Mouse (Mus musculus) fibroblast of lung, adult 2 months (primary cell): ENCODE measurements at regions not wholly inside any gene's neighbourhood (a gene's known extent, or its start where the extent isn't known, plus 50 kb on each side); places are given as distances from the start of the nearest gene placed in this dataset.

Experiments
- DNase-seq: peaks from one replicate; pipeline ENCODE4 v3.0.0-alpha.2; 2011; ENCODE audit warnings: low read depth

- no peak for DNase-seq
These were observed 442.0 kb downstream of the Defb40 start for GRCm38 (mm10) chr8:18536059-18536458.

- DNase-seq = peak; percentile 12
These were observed 449.9 kb downstream of the Defb40 start for GRCm38 (mm10) chr8:18528120-18528519.

DNA sequence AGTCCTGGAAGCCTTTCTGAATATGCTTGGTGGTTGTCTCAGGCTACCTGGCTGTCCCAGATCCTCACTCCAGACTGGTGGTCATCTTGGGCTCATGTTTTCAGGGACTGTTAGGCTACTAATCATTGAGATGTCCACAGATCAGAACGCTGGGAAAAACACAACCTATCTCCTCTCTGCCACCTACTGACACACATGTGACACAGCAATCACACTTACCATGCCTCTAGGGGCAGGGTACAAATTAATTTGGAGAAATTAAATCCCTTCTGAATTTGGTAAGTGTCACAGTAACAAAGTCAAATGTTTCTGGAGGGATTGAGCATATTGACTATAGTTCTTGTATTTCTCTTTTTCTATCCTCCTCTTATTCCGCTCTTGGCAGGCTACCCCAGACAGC lies 465.6 kb downstream of the Defb40 start:
- DNase-seq = no peak

GRCm38 (mm10) chr8:18506158-18507022 lies 471.7 kb downstream of the Defb40 start:
- no peak for DNase-seq

DNA sequence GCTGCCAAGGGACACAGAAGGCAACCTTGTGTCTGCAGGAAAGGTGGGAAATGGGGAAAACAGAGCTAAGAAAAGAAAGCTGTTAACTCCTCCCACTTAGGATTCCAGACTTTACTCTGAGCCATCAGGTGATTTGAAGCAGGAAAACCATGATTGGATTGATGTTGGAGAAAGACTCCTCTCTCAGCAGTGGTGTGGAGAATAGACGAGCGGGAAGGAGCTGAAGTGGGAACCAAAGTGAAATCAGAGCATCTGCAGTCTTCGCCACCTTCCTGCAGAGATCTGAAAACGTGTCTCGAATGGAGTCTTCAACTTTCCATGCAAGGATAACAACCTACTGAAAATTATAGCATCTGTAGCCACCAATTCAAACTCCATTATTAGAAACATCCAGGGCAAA lies 487.4 kb downstream of the Defb40 start:
- DNase-seq = no peak

GRCm38 (mm10) chr8:18480081-18480480 lies 498.0 kb downstream of the Defb40 start:
- no peak for DNase-seq

GRCm38 (mm10) chr8:18478166-18478565 lies 499.9 kb downstream of the Defb40 start:
- DNase-seq = no peak

DNA sequence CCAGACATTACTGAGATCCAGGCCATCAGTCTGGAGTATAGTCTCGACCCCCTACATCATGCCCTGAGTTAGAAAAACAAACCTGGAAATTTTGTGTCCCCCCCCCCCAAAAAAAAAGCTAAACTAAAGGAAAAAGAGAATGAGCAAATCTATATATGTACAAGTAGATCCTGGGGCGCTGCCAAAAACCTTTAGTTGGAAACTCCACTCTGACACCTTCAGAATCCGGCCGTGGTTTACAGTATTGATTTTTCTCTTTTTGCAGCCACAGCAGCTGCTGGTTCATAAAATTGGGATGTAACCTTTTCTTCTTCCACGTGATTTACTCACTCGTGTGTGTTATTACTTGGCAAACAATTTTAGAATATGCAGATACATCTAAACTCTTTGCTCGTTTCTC lies 510.5 kb downstream of the Defb40 start:
- no peak for DNase-seq

DNA sequence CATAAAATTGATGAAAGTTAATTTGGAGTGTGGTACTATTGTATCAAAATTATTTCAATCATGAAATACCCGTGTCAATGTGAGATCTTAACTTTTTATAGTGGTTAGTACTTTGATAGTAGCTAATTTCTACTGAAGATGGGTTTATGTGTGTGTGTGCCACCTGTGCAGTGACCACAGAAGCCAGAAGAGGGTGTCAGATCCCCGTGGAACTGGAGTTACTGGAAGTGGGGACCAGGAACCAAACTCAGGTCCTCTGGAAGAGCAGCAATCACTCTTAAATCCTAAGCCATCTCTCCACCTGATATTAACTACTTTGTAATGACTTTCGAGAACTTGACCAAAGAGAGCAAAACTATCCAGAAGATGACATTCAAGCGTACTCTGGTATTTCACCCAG lies 517.4 kb downstream of the Defb40 start:
- DNase-seq = no peak

GRCm38 (mm10) chr8:18457470-18457869 lies 520.6 kb downstream of the Defb40 start:
- DNase-seq = no peak

GRCm38 (mm10) chr8:18449015-18449414 lies 529.0 kb downstream of the Defb40 start:
- peak; percentile 21 for DNase-seq

DNA sequence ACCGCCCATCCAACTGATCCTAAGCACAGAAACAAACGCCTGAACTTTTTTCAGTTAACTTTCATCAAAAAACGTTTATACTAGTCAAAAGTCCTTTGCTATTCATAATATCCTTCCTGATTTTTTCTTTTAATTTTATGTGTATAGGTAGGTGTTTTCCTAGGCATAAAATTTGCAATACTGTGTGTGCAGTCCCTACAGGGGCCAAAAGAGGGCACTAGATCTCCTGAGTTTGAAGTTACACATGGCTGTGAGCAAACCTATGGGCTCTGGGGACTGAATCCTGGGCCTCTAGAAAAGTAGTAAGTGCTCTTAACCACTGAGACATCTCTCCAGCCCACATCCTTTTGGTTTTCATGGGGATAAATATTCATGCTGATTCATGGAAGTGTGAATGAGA lies 535.8 kb downstream of the Defb40 start:
- DNase-seq = no peak

- no peak for DNase-seq
These were observed 555.2 kb downstream of the Defb40 start for GRCm38 (mm10) chr8:18422846-18423245.

DNA sequence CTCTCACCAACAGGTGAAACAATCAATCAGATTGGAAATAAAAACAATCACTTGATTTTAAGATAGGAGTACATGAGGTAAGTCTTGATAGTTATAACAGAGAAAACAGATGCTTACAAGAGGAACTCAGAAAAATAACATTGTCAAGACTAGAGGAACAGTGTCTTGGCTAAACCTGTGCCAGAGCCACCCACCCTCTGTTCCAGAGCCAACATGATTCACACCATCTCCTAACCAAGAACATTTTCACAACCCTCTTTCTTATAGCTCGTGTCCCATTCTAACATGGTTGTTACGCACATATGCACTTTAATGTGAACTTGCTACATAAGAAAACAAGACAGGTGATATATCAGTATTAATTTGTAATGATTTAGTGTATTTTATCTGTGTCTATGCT lies 565.6 kb downstream of the Defb40 start:
- DNase-seq = no peak

DNA sequence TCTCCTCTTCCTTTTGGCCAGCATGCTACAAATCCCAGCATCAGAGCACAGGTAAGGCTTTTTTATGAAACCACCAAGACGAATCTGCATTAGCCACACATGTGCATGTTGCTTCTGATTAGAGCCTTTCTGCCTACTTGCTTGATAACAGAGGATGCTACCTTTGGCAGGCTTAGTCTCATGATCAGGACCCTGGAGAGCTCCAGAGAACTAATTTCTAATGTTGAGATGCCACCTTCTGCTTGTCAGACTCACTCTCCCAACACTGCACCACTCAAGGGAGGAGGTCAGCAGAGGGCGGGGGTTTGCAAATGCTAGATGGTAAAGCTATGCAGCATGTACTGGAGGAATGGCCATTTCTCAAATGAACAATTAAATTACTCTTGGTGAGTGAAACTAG lies 571.6 kb downstream of the Defb40 start:
- no peak for DNase-seq

DNA sequence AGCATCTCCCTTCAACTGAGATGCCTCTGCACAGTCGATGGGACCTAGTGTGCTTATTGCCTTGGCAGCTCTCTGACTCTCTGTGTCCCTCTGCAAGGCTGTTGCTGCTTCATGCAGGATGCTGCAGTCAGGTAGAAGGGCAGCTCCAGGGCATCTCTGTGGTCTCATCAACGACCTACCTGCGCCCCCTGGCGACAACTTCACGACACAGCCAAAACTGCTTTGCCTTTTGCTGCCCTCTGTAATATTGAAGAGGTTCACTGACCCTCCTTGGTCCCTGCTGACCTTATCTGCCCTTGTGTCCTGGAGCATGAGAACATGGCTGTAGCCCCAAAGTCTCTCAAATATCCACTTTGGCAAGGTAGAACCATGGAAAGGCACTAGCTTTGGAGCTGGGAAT lies 589.7 kb downstream of the Defb40 start:
- no peak for DNase-seq

DNA sequence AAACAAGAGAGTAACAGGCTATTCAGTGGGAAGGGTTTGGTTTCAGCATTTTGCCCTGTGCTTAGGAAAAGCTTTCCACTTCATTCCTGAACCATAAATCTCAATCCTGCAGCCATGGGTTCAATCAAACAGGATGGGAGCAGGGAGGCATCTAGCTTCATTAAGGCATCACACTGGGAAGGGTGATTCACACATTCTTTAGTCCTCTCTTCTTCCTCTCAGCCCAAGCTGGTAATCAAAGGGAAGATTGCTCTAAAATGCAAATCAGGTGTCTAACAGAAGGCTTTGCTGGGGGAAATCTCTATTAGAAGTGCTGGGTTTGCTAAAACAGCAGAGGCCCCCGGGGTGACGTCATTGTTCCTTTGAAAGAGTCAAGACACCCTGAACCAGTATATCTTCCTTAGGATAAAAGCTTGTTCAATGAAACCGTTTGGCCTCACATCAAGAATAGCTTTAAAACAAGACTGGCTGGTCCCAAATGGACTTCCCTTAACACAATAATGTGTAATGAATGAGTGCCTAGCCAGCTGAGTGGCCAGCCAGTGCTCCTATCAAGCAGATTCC lies 596.4 kb downstream of the Defb40 start:
- no peak for DNase-seq

GRCm38 (mm10) chr8:18348716-18349115 lies 629.3 kb downstream of the Defb40 start:
- DNase-seq = no peak

DNA sequence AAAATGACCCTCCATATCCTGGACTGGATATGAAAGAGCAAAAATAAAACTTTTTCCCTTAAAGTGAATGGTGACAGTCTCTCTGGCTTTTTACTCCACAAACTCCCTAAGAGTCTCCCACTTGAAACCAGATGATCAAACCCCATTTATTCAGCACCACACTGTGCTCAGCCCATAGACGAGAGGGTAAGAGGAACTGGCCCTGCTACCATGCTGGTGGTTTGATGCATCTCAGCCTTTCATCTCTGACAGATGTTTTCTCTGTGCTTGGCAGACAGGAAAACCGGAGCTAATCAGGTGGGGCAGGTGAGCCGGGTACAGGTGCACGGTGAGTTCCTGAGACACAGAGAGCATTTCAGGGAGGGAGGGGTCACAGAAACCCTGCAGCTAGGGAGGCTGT lies 631.8 kb downstream of the Defb40 start:
- DNase-seq = no peak

DNA sequence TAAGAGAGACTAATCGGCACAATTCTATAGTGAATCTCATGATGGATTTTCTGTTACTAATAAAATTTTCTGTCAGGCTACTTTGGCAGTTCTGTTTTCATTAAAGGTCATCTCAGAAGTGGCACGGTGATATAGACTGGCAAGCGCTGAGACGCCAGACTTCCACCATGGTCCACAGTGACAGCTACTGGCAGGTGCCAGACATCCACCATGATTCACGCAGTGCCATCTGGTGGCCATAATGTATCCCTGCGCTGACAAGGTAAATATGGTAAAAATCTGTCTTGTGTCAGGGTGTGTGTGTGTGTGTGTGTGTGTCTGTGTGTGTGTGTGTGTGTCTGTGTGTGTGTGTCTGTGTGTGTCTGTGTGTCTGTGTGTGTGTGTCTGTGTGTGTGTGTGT lies 632.7 kb downstream of the Defb40 start:
- peak; percentile 0 for DNase-seq

DNA sequence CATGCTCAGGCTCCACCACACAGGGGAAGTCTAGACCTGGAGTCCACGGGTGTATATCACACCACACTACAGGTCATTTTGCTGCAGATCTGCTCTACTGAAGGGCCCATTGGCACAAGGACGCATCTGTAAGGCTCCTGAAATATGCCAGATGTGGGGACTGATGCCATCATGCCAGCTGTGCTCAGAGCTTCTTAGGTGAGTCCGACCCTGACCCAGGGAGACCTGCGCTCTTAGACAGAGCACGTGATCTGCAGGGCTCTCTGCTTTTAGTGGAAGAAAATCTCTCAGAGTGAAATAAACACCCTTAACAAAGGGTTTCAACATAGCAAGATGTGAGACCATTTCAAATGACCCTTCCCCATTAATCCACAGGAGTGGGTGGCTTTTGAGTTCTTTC lies 633.2 kb downstream of the Defb40 start:
- no peak for DNase-seq

- DNase-seq = no peak
These were observed 642.5 kb downstream of the Defb40 start for GRCm38 (mm10) chr8:18335576-18335975.

- no peak for DNase-seq
These were observed 649.5 kb downstream of the Defb40 start for GRCm38 (mm10) chr8:18328521-18328920.

DNA sequence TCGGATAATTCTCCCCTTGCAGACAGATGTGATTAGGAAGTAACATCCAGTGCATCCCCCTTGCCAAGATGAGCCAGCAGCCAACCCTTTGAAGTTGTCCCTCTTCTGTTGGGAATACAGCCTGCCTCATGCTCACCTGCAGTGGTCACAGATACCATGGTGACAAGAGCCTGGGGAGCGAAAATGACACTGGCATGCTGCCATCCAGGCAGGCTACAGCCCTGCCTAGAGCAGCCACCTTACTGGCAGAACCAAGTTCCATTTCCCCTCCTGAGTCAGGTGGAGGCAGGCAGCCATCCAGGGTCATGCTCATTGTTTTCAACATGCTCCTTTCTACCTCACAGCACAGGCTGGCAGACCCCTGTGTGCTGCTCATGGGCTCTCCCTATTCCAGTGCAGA lies 661.6 kb downstream of the Defb40 start:
- DNase-seq = no peak
